Mouse (Mus musculus): ENCODE measurements around the gene Fam117a.

- TF ChIP-seq HCFC1 (IDR thresholded peaks at IDR 0.05; ENCODE audit: borderline replicate concordance, insufficient read depth, low read length) (no peak), CHD2 (IDR thresholded peaks at IDR 0.05; ENCODE audit: low read depth, low read length) (no peak), ZC3H11A (IDR thresholded peaks at IDR 0.05; ENCODE audit: borderline replicate concordance, low read depth, low read length) (no peak)
Measured at GRCm38 (mm10) chr11:95305600-95305999, 31.2 kb upstream of the Fam117a start.

Data from ES-E14 (cell line).